Mouse (Mus musculus) mesoderm, embryonic 11.5 days (tissue): ENCODE results near the gene Tmem179.
A peak's percentile ranks its signal among the peaks of the same experiment; 100 is the strongest.

Experiments
- DNase-seq: peaks from one replicate; pipeline ENCODE4 v3.0.0-alpha.2; 2012; ENCODE audit warnings: low read depth, low spot score

Gene Tmem179

GRCm38 (mm10) chr12:112516697-112517337, at the start of gene Tmem179:
Gene Tmem179 (minus strand): TSS chr12:112516747.
- DNase-seq = peak; percentile 79

GRCm38 (mm10) chr12:112563011-112563410, 46.5 kb upstream of the Tmem179 start:
- DNase-seq = no peak

DNA sequence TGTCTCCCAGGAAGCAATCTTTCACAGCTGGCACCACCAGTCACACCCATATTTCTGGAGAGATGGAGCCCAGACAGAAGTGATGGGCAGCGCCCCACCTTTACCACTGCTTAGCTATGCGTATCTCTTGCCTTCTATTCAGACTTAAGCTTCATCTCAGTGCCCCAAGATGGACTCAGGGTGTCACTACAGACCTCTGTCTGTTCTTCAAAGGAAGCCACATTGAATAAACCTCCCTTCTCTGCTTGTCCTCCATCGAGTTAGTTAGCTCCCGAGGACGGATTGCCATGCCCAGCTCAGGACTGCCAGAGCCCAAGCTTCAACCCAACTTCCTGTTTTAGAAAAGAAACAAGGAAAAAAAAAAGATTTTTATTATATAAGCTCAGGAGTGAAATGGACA, 45.9 kb upstream of the Tmem179 start:
- no peak for DNase-seq

- no peak for DNase-seq
Measured at GRCm38 (mm10) chr12:112561163-112561562, 44.6 kb upstream of the Tmem179 start.

DNA sequence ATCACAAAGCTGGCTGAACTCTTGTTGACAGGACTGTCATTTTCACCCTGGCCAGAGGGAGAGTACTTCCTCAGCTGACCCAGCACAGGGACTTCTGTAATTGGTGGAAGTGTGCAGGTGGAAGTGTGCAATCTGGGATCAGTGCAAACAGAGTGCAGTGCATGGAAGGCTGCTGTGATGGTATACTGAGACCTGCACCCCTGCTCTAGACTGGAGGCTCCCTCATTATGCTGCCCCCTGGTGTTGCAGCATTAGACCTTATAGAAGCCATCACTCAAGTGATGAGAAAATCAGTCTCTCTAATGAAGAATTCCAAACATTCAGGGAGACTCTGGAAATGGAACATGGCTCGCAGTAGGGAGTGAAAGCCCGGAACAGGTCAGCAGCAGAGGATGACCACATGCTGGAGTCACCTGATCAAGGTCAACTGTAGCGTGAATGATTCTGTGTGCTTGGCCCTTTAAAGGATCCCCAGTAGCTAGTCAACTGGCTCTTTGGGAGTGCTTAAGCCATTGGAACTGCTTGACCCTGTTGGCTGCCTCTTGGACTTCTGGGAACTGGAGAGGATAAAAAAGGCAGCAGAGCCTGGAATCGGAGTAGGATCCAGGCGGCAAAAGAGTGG, 43.7 kb upstream of the Tmem179 start:
- no peak for DNase-seq

GRCm38 (mm10) chr12:112559671-112560070, 43.1 kb upstream of the Tmem179 start:
- DNase-seq = no peak

DNA sequence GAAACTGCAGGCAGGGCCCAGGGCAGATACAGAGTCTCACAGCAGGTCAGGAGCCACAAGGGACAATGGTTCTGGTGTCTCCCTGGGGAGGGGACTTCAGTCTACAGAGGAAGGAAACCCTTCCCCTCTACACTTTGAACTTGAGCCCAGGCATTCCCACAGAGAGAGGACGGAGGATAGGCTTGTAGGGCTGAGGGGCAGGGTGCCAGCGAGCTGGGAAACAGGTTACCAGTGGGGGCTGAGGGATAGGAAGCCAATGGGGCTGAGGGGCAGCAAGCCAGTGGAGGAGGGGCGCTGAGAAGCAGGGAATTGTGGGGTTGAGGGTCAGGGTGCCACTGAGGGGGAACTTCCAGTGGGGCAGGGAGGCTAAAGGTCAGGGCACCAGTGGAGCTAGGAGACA, 42.7 kb upstream of the Tmem179 start:
- no peak for DNase-seq

- DNase-seq = no peak
Measured at GRCm38 (mm10) chr12:112557219-112557618, 40.7 kb upstream of the Tmem179 start.

- DNase-seq = no peak
Measured at GRCm38 (mm10) chr12:112556531-112557060, 40.0 kb upstream of the Tmem179 start.

DNA sequence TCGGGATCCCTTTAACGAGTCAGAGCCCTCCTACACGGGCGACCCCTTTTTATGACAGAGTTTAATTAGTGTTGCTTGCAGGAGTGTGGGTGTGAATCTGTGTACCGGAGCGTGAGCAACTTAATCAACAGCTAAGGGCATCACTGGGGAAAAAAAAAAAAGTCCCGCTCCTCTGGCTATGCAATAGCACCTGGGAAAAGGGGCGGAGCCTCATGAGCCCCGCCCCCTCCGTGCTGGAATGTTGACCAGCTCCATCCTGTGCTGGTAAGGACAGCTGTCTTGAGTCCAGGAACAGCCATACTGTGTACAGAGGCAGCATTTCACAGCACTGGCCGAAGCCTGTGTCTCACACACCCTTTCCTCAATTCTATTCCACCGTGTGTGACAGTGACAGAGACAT, 38.4 kb upstream of the Tmem179 start:
- no peak for DNase-seq

GRCm38 (mm10) chr12:112552520-112552919, 36.0 kb upstream of the Tmem179 start:
- DNase-seq = no peak

- peak; percentile 93 for DNase-seq
Measured at GRCm38 (mm10) chr12:112551861-112552375, 35.4 kb upstream of the Tmem179 start.

GRCm38 (mm10) chr12:112549287-112549686, 32.7 kb upstream of the Tmem179 start:
- no peak for DNase-seq

GRCm38 (mm10) chr12:112546110-112546509, 29.6 kb upstream of the Tmem179 start:
- DNase-seq = no peak

GRCm38 (mm10) chr12:112544946-112545701, 28.6 kb upstream of the Tmem179 start:
- DNase-seq = peak; percentile 35

DNA sequence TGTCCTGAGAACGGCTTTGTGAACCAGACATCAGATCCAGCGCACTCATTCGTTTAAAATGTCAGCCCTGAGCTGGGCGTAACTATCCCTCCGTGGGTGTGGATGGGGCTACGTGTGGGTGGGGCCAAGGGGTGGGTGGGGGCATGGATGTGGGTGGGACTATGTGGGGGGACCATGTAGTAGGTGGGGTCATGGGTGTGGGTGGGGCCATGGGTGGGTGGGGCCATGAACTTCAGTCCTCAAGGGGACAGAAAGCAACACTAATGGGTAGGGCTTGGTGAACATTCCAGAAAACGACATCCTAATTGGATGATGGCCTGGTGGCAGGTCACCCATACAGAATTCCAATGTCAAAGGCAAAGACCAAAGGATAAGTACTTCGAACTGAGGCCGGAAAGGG, 27.4 kb upstream of the Tmem179 start:
- DNase-seq = no peak

DNA sequence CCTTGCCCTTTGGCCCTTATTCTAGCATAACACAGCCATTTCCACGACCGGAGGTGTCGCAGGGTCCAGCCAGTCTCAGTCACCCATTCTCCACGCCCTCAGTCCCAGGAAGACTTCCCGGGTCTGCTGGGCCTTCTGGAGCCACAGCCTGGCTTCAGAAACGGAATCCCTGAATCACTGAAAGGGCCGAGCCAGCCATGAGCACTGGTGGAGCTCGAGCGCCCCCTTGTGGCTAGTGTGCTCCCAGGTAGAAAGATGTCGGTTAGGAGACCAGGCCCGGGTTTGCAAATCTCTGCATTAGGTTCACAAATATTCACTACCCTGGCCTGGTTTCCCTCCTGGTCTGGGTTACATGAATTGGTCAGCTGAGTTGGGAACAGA, 26.4 kb upstream of the Tmem179 start:
- DNase-seq = peak; percentile 90

- DNase-seq = no peak
Measured at GRCm38 (mm10) chr12:112542257-112542919, 25.8 kb upstream of the Tmem179 start.

DNA sequence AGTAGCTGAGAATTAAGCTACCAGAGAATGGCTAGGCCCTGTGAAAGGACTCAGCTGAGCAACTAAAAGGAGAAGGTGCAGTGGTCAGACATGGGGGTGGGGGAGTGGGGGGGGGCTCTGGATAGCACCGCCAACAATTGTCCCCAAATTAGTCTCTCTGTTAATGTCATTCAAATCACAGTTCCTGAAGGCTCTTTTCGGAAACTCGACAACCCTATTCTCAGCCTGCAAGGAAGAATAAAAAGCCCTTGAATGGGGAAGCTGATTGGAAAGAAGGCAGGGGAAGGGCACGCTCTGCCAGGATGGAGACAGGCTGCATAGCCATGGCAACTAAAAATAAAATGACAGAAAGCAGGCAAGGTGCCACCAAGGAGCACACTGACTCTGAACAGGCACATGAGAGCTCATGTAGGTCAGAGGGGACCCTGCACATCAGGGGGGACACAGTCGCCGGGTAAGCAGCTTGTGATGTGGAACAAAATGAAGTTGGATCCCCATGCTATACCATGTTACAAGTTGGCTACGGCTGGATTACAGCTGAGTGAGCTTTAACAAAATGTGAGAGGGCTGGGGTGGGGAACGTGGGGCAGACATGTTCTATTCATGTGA, 25.0 kb upstream of the Tmem179 start:
- DNase-seq = no peak

GRCm38 (mm10) chr12:112540321-112540720, 23.8 kb upstream of the Tmem179 start:
- no peak for DNase-seq

DNA sequence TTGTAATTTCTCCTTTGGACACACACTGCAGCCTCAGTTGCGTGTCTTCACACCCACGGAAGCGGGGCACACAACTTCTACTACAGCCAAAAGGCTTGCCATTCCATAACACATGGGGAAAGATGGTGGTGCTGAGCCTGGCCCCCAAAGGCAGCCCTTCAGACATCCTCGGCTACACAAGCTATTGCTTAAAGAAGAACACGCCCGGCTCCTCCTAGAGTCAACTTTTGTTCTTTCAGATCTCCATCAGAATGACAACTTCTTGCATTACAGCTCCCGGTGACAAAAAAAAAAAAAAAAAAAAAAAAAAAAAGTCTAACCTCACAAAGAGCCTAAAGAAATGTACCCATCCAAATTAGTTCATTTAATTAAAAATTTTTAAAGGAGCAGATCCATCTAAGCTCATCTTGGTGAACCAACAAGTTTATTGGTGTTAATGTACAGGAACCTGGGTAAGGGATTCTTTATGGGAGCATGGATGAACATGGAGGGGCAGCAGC, 23.0 kb upstream of the Tmem179 start:
- no peak for DNase-seq
